Mouse (Mus musculus) limb, embryonic 14.5 days (tissue): ENCODE results near the gene Otulin. TPM values are rescaled to one million over a fixed set of nuclear protein-coding genes. Genes with fewer than 3 reads are reported as not detected.

Source experiments
- ATAC-seq: fragments of 200-750 bp; cut with Nextera tagmentation; 2 replicates; pipeline ENCODE4 v1.8.0; 2017; ENCODE audit warnings: low read depth, moderate number of reproducible peaks, moderate TSS enrichment; ENCODE audit not compliant: low FRiP score
- DNase-seq: peaks from one replicate; pipeline ENCODE4 v3.0.0-alpha.2; 2015; ENCODE audit warnings: low spot score
- H3K27ac ChIP-seq: fragments of 300-500 bp; sonication (generic); replicated peaks from 2 replicates; pipeline ENCODE4 v1.5.1; 2014; ENCODE audit warnings: low read depth, mild to moderate bottlenecking, low read length, moderate library complexity, mixed read lengths
- H3K27me3 ChIP-seq: fragments of 300-500 bp; sonication (generic); 2 replicates; pipeline ENCODE4 v1.6.1; 2014; ENCODE audit warnings: low read length, mixed read lengths; ENCODE audit not compliant: control insufficient read depth, insufficient read depth
- H3K36me3 ChIP-seq: fragments of 300-500 bp; sonication (generic); 2 replicates; pipeline ENCODE4 v1.6.1; 2014; ENCODE audit warnings: mild to moderate bottlenecking, low read length, moderate library complexity, mixed read lengths; ENCODE audit not compliant: control insufficient read depth, insufficient read depth
- H3K4me1 ChIP-seq: fragments of 300-500 bp; sonication (generic); 2 replicates; pipeline ENCODE4 v1.6.1; 2014; ENCODE audit warnings: antibody characterized with exemption, low read length, mixed read lengths; ENCODE audit not compliant: control insufficient read depth, insufficient read depth
- H3K4me2 ChIP-seq: fragments of 300-500 bp; sonication (generic); replicated peaks from 2 replicates; pipeline ENCODE4 v1.6.1; 2014; ENCODE audit warnings: low read depth, mild to moderate bottlenecking, low read length, moderate library complexity; ENCODE audit not compliant: severe bottlenecking
- H3K4me3 ChIP-seq: fragments of 300-500 bp; sonication (generic); replicated peaks from 2 replicates; pipeline ENCODE4 v1.5.1; 2014; ENCODE audit warnings: low read length
- H3K9ac ChIP-seq: fragments of 300-500 bp; sonication (generic); 2 replicates; pipeline ENCODE4 v1.6.1; 2014; ENCODE audit warnings: mild to moderate bottlenecking, low read depth, low read length, moderate library complexity; ENCODE audit not compliant: severe bottlenecking
- H3K9me3 ChIP-seq: fragments of 300-500 bp; sonication (generic); 2 replicates; pipeline ENCODE4 v1.6.1; 2016; ENCODE audit warnings: low read length; ENCODE audit not compliant: control insufficient read depth
- POLR2A ChIP-seq: fragments of 200-500 bp; IDR thresholded peaks from 2 replicates; pipeline ENCODE4 v1.8.0; 2012; ENCODE audit warnings: inconsistent platforms, mild to moderate bottlenecking, moderate library complexity, borderline replicate concordance; ENCODE audit not compliant: insufficient read depth, insufficient read length; ENCODE audit errors: extremely low read depth
- WGBS: fragments of 180-500 bp; shearing (Covaris S2); extraction: QIAGEN DNeasy Blood & Tissue Kit; methylation state at CpG from one replicate; pipeline ENCODE4 v1.1.7; 2014; 5-methylcytosine and 5-hydroxymethylcytosine counted together
- polyA plus RNA-seq, 2 experiments: library from polyadenylated mRNA; depleted of rRNA in 1 of 2; stranded (reverse) in 1 of 2; unstranded in 1 of 2; fragments of >200 nt; fragmentation: Nextera tagmentation in 1 of 2; extraction: Ambion mirVana in 1 of 2; gene quantifications; 2 replicates each; pipeline versions ENCODE4 v1.2.1 to v1.2.3; 2012 to 2014

The Otulin gene
- polyA plus RNA-seq, 2 experiments: 25.7 to 43.0 TPM

GRCm38 (mm10) chr15:27582428-27582827 is 48.1 kb downstream of the Otulin start:
- Histone ChIP-seq H3K4me3 (no peak overlapping the region), H3K4me2 (no peak overlapping the region), H3K27ac (no peak overlapping the region), H3K9me3 (0 out of 2 replicates have a peak, but pooled peaks cover 2% of the 10 kb centered on the region), H3K9ac (no peak overlapping the region), H3K4me1 (no peaks in the 10 kb centered on the region), H3K36me3 (no peaks in the 10 kb centered on the region; the same call in none of the 2 replicates), H3K27me3 (no peaks in the 10 kb centered on the region)
- DNase-seq: no peak
- TF ChIP-seq POLR2A: no peak
- no peak for ATAC-seq
- 96% methylated on average over 3 of the region's 3 CpGs for WGBS

GRCm38 (mm10) chr15:27581640-27582039 is 48.9 kb downstream of the Otulin start:
- WGBS: 80% methylated on average over 3 of the region's 3 CpGs
- H3K36me3 ChIP-seq: no peaks in the 10 kb centered on the region; the same call in none of the 2 replicates
- 0 out of 2 replicates have a peak, but pooled peaks cover 2% of the 10 kb centered on the region for H3K9me3 ChIP-seq
- no peaks in the 10 kb centered on the region for H3K27me3 ChIP-seq
- no peak overlapping the region for H3K4me3 ChIP-seq
- H3K4me2 ChIP-seq: no peak overlapping the region
- no peak overlapping the region for H3K27ac ChIP-seq
- DNase-seq (no peak), ATAC-seq (no peak)
- no peaks in the 10 kb centered on the region for H3K4me1 ChIP-seq
- no peak for TF ChIP-seq POLR2A
- H3K9ac ChIP-seq: no peak overlapping the region

DNA sequence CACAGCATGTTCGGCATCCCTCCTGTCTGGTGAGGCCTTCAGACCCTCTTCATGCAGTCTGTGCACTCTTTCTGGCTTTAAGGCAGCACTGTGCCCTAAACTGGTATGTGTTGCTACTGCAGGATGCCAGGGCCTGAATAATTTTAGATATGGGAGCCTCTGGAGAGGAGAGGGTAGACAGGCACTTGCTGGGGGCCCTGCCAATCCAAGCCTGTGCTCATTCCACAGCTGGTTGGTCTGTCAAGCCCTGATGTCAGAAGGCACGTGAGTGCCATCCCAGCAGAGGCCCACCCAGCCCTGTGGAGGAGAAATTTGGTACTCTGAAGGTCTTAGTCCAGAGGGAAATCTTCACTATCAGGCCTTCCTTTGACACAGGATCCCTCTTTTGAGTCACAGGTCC is 49.7 kb downstream of the Otulin start:
- Histone ChIP-seq H3K4me1 (peaks cover 5% of the 10 kb centered on the region), H3K4me3 (no peak overlapping the region), H3K27ac (no peak overlapping the region), H3K27me3 (no peaks in the 10 kb centered on the region), H3K9ac (no peak overlapping the region), H3K4me2 (no peak overlapping the region), H3K36me3 (no peaks in the 10 kb centered on the region; the same call in none of the 2 replicates), H3K9me3 (0 out of 2 replicates have a peak, but pooled peaks cover 2% of the 10 kb centered on the region)
- no peak for DNase-seq
- TF ChIP-seq POLR2A: no peak
- WGBS: 90% methylated on average over 2 of the region's 2 CpGs
- ATAC-seq: no peak

DNA sequence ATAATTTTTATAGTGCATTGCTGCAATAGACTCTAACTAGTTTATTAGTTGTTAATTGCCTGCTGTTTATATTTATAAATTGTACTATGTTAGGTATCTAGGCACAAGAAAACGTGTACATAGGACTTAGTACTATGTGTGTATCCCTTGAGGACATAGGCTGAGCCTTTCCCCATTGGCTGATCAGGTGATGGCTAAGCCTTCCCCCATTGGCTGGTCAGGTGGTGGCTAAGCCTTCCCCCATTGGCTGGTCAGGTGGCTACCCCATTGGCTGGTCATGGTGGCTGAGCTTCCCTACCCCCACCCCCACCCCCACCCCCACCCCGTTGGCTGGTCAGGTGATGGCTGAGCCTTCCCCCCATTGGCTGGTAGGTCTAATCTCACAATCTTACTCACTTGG is 50.6 kb downstream of the Otulin start:
- H3K27me3 ChIP-seq: no peaks in the 10 kb centered on the region
- H3K36me3 ChIP-seq: no peaks in the 10 kb centered on the region; the same call in none of the 2 replicates
- no peak overlapping the region for H3K4me3 ChIP-seq
- 0 out of 2 replicates have a peak, but pooled peaks cover 2% of the 10 kb centered on the region for H3K9me3 ChIP-seq
- TF ChIP-seq POLR2A: no peak
- H3K4me2 ChIP-seq: no peak overlapping the region
- peaks cover 14% of the 10 kb centered on the region for H3K4me1 ChIP-seq
- no peak for DNase-seq
- H3K27ac ChIP-seq: no peak overlapping the region
- no peak overlapping the region for H3K9ac ChIP-seq
- ATAC-seq: no peak
- WGBS: 64% methylated on average over 2 of the region's 2 CpGs

- no peaks in the 10 kb centered on the region; the same call in none of the 2 replicates for H3K36me3 ChIP-seq
- DNase-seq (no peak), ATAC-seq (no peak)
- H3K27me3 ChIP-seq: no peaks in the 10 kb centered on the region
- no peak overlapping the region for H3K4me3 ChIP-seq
- WGBS: 81% methylated on average over 6 of the region's 6 CpGs
- no peak overlapping the region for H3K27ac ChIP-seq
- H3K4me1 ChIP-seq: peaks cover 14% of the 10 kb centered on the region
- H3K4me2 ChIP-seq: no peak overlapping the region
- H3K9me3 ChIP-seq: 0 out of 2 replicates have a peak, but pooled peaks cover 2% of the 10 kb centered on the region
- no peak for TF ChIP-seq POLR2A
- H3K9ac ChIP-seq: no peak overlapping the region
Measured at GRCm38 (mm10) chr15:27578918-27579317, 51.6 kb downstream of the Otulin start.
